Mouse (Mus musculus) MEL (cell line): ENCODE data around the gene Cabp2. TPM values are rescaled to one million over a fixed set of nuclear protein-coding genes. Genes with fewer than 3 reads are reported as not detected.

ENCODE experiments used
- polyA plus RNA-seq, 2 experiments: library from polyadenylated mRNA; stranded (reverse) in 1 of 2; unstranded in 1 of 2; fragments of >175 nt in 1 of 2; fragments of >200 nt in 1 of 2; gene quantifications; 2 replicates each; pipeline versions ENCODE4 v1.2.1 to v1.2.4; 2012; ENCODE audit warnings: low replicate concordance in 2 of 2, low read depth in 1 of 2; ENCODE audit not compliant: insufficient read length in 2 of 2, insufficient read depth in 1 of 2, missing spikeins in 1 of 2
- total RNA-seq: library from RNA; depleted of rRNA; stranded (reverse); fragments of 300-350 nt; gene quantifications from 2 replicates; pipeline ENCODE4 v1.2.3, GENCODE M21; 2012; rRNA removed

The Cabp2 gene
- total and polyA plus RNA-seq, 3 experiments, result 0.14 TPM; not detected in 2

Other genes with a start within 250 kb of the Cabp2 start
Only the 30 nearest of the 34 such genes appear.
- 17.0 and 21.4 TPM in 2 replicates for gene Tcirg1, start 174.4 kb upstream of the Cabp2 start, total RNA-seq
- 10 to 100 TPM in 1 of 2 experiments, not detected in 1; 32.6 TPM for gene Tcirg1, start 174.4 kb upstream of the Cabp2 start, polyA plus RNA-seq
- gene Ndufs8, start 168.8 kb upstream of the Cabp2 start, total RNA-seq, result 204 and 205 TPM in 2 replicates
- 100 to 1,000 TPM in 1 of 2 experiments, not detected in 1; 243 TPM for gene Ndufs8, start 168.8 kb upstream of the Cabp2 start, polyA plus RNA-seq
- 0.07 and 0.08 TPM in 2 replicates for gene Aldh3b1, start 151.8 kb upstream of the Cabp2 start, total RNA-seq
- under 1 TPM in 1 of 2 experiments, not detected in 1; 0.10 TPM for gene Aldh3b1, start 151.8 kb upstream of the Cabp2 start, polyA plus RNA-seq
- 4.3 and 4.7 TPM in 2 replicates for gene Unc93b1, start 146.4 kb upstream of the Cabp2 start, total RNA-seq
- gene Unc93b1, start 146.4 kb upstream of the Cabp2 start, polyA plus RNA-seq, result 1 to 10 TPM in 1 of 2 experiments, not detected in 1; 8.2 TPM
- gene Aldh3b3, start 122.9 kb upstream of the Cabp2 start, total RNA-seq, result not detected in 2 replicates
- gene Aldh3b3, start 122.9 kb upstream of the Cabp2 start, polyA plus RNA-seq, result not detected
- not detected in 2 replicates for gene Aldh3b2, start 109.2 kb upstream of the Cabp2 start, total RNA-seq
- not detected for gene Aldh3b2, start 109.2 kb upstream of the Cabp2 start, polyA plus RNA-seq
- gene Acy3, start 95.0 kb upstream of the Cabp2 start, total RNA-seq, result 3.3 and 5.9 TPM in 2 replicates
- gene Acy3, start 95.0 kb upstream of the Cabp2 start, polyA plus RNA-seq, result 10 to 100 TPM in 1 of 2 experiments, not detected in 1; 12.1 TPM
- gene Tbx10, start 88.8 kb upstream of the Cabp2 start, total RNA-seq, result not detected in 2 replicates
- not detected for gene Tbx10, start 88.8 kb upstream of the Cabp2 start, polyA plus RNA-seq
- gene Nudt8, start 81.0 kb upstream of the Cabp2 start, total RNA-seq, result 64.8 and 71.5 TPM in 2 replicates
- 10 to 100 TPM in 1 of 2 experiments, not detected in 1; 58.1 TPM for gene Nudt8, start 81.0 kb upstream of the Cabp2 start, polyA plus RNA-seq
- gene Gm49405, start 81.0 kb upstream of the Cabp2 start, total RNA-seq, result 1.8 and 3.6 TPM in 2 replicates
- gene Gm49405, start 81.0 kb upstream of the Cabp2 start, polyA plus RNA-seq, result 1 to 10 TPM in 1 of 2 experiments, not detected in 1; 5.7 TPM
- gene Doc2g, start 78.3 kb upstream of the Cabp2 start, total RNA-seq, result 6.8 and 9.9 TPM in 2 replicates
- 10 to 100 TPM in 1 of 2 experiments, not detected in 1; 16.0 TPM for gene Doc2g, start 78.3 kb upstream of the Cabp2 start, polyA plus RNA-seq
- gene Ndufv1, start 68.8 kb upstream of the Cabp2 start, total RNA-seq, result 235 and 267 TPM in 2 replicates
- gene Ndufv1, start 68.8 kb upstream of the Cabp2 start, polyA plus RNA-seq, result 100 to 1,000 TPM in 1 of 2 experiments, not detected in 1; 218 TPM
- gene Gstp1, start 43.6 kb upstream of the Cabp2 start, total RNA-seq, result 251 and 270 TPM in 2 replicates
- 100 to 1,000 TPM in 1 of 2 experiments, not detected in 1; 369 TPM for gene Gstp1, start 43.6 kb upstream of the Cabp2 start, polyA plus RNA-seq
- 7.4 TPM in 1 of 2 replicates, not detected in the other for gene Gstp2, start 35.6 kb upstream of the Cabp2 start, total RNA-seq
- gene Gstp2, start 35.6 kb upstream of the Cabp2 start, polyA plus RNA-seq, result under 1 TPM in 1 of 2 experiments, not detected in 1; 0.65 TPM
- gene Gstp3, start 22.0 kb upstream of the Cabp2 start, total RNA-seq, result not detected in 2 replicates
- gene Gstp3, start 22.0 kb upstream of the Cabp2 start, polyA plus RNA-seq, result under 1 TPM in 1 of 2 experiments, not detected in 1; 0.84 TPM
- 53.4 and 53.5 TPM in 2 replicates for gene Cdk2ap2, start 15.6 kb downstream of the Cabp2 start, total RNA-seq
- 10 to 100 TPM in 1 of 2 experiments, not detected in 1; 97.6 TPM for gene Cdk2ap2, start 15.6 kb downstream of the Cabp2 start, polyA plus RNA-seq
- gene Pitpnm1, start 18.4 kb downstream of the Cabp2 start, total RNA-seq, result 18.4 and 25.3 TPM in 2 replicates
- 10 to 100 TPM in 1 of 2 experiments, not detected in 1; 51.2 TPM for gene Pitpnm1, start 18.4 kb downstream of the Cabp2 start, polyA plus RNA-seq
- 37.8 and 40.0 TPM in 2 replicates for gene Aip, start 44.3 kb downstream of the Cabp2 start, total RNA-seq
- gene Aip, start 44.3 kb downstream of the Cabp2 start, polyA plus RNA-seq, result 100 to 1,000 TPM in 1 of 2 experiments, not detected in 1; 101 TPM
- gene Gpr152, start 58.2 kb downstream of the Cabp2 start, total RNA-seq, result not detected in 2 replicates
- gene Gpr152, start 58.2 kb downstream of the Cabp2 start, polyA plus RNA-seq, result under 1 TPM in 1 of 2 experiments, not detected in 1; 0.03 TPM
- gene Cabp4, start 62.5 kb downstream of the Cabp2 start, total RNA-seq, result 0.08 and 0.13 TPM in 2 replicates
- gene Cabp4, start 62.5 kb downstream of the Cabp2 start, polyA plus RNA-seq, result under 1 TPM in 1 of 2 experiments, not detected in 1; 0.24 TPM
- gene Coro1b, start 67.0 kb downstream of the Cabp2 start, total RNA-seq, result 54.1 and 55.5 TPM in 2 replicates
- gene Coro1b, start 67.0 kb downstream of the Cabp2 start, polyA plus RNA-seq, result 100 to 1,000 TPM in 1 of 2 experiments, not detected in 1; 111 TPM
- 75.7 and 80.3 TPM in 2 replicates for gene Ptprcap, start 72.0 kb downstream of the Cabp2 start, total RNA-seq
- gene Ptprcap, start 72.0 kb downstream of the Cabp2 start, polyA plus RNA-seq, result 10 to 100 TPM in 1 of 2 experiments, not detected in 1; 67.9 TPM
- gene Rps6kb2, start 81.8 kb downstream of the Cabp2 start, total RNA-seq, result 7.4 and 8.7 TPM in 2 replicates
- 10 to 100 TPM in 1 of 2 experiments, not detected in 1; 19.8 TPM for gene Rps6kb2, start 81.8 kb downstream of the Cabp2 start, polyA plus RNA-seq
- 0.39 and 0.81 TPM in 2 replicates for gene Carns1, start 93.9 kb downstream of the Cabp2 start, total RNA-seq
- gene Carns1, start 93.9 kb downstream of the Cabp2 start, polyA plus RNA-seq, result under 1 TPM in 1 of 2 experiments, not detected in 1; 0.63 TPM
- gene Tbc1d10c, start 109.7 kb downstream of the Cabp2 start, total RNA-seq, result 14.0 and 15.2 TPM in 2 replicates
- gene Tbc1d10c, start 109.7 kb downstream of the Cabp2 start, polyA plus RNA-seq, result 10 to 100 TPM in 1 of 2 experiments, not detected in 1; 15.5 TPM
- gene Ppp1ca, start 110.5 kb downstream of the Cabp2 start, total RNA-seq, result 437 and 453 TPM in 2 replicates
- gene Ppp1ca, start 110.5 kb downstream of the Cabp2 start, polyA plus RNA-seq, result 100 to 1,000 TPM; 455 to 505 TPM
- 20.5 and 21.3 TPM in 2 replicates for gene Rad9a, start 120.1 kb downstream of the Cabp2 start, total RNA-seq
- 10 to 100 TPM in 1 of 2 experiments, not detected in 1; 37.9 TPM for gene Rad9a, start 120.1 kb downstream of the Cabp2 start, polyA plus RNA-seq
- gene Clcf1, start 132.7 kb downstream of the Cabp2 start, total RNA-seq, result 0.13 and 0.42 TPM in 2 replicates
- gene Clcf1, start 132.7 kb downstream of the Cabp2 start, polyA plus RNA-seq, result 1 to 10 TPM in 1 of 2 experiments, not detected in 1; 2.3 TPM
- gene AC109138.7, start 132.8 kb downstream of the Cabp2 start, total RNA-seq, result not detected in 2 replicates
- not detected for gene AC109138.7, start 132.8 kb downstream of the Cabp2 start, polyA plus RNA-seq
- gene Pold4, start 150.3 kb downstream of the Cabp2 start, total RNA-seq, result 18.5 and 21.1 TPM in 2 replicates
- 10 to 100 TPM in 1 of 2 experiments, not detected in 1; 40.4 TPM for gene Pold4, start 150.3 kb downstream of the Cabp2 start, polyA plus RNA-seq